Mouse (Mus musculus): ENCODE measurements at regions not wholly inside any gene's neighbourhood (a gene's known extent, or its start where the extent isn't known, plus 50 kb on each side); places are given as distances from the start of the nearest gene placed in this dataset.

- no peak for DNase-seq (ENCODE audit: low spot score)
Measured at GRCm38 (mm10) chr7:72501431-72501830, 195.0 kb upstream of the Mctp2 start.

- no peak for DNase-seq (ENCODE audit: low spot score)
Measured at GRCm38 (mm10) chr7:72503756-72504155, 197.3 kb upstream of the Mctp2 start.

GRCm38 (mm10) chr7:72504268-72504667 is 197.9 kb upstream of the Mctp2 start:
- DNase-seq (ENCODE audit: low spot score), result peak; percentile 23

GRCm38 (mm10) chr7:72505732-72506460 is 199.5 kb upstream of the Mctp2 start:
- DNase-seq (ENCODE audit: low spot score), result no peak

- peak; percentile 12 for DNase-seq (ENCODE audit: low spot score)
Measured at GRCm38 (mm10) chr7:72507946-72508345, 201.5 kb upstream of the Mctp2 start.

GRCm38 (mm10) chr7:72510116-72510515 is 203.7 kb upstream of the Mctp2 start:
- no peak for DNase-seq (ENCODE audit: low spot score)

- DNase-seq (ENCODE audit: low spot score), result no peak
Measured at GRCm38 (mm10) chr7:72513446-72513845, 207.0 kb upstream of the Mctp2 start.

- no peak for DNase-seq (ENCODE audit: low spot score)
Measured at GRCm38 (mm10) chr7:72514851-72515250, 208.4 kb upstream of the Mctp2 start.

- no peak for DNase-seq (ENCODE audit: low spot score)
Measured at GRCm38 (mm10) chr7:72518421-72518972, 212.1 kb upstream of the Mctp2 start.

- peak; percentile 14 for DNase-seq (ENCODE audit: low spot score)
Measured at GRCm38 (mm10) chr7:72519359-72520115, 213.1 kb upstream of the Mctp2 start.

GRCm38 (mm10) chr7:72528873-72529272 is 222.5 kb upstream of the Mctp2 start:
- DNase-seq (ENCODE audit: low spot score), result no peak

- DNase-seq (ENCODE audit: low spot score), result peak; percentile 40
Measured at GRCm38 (mm10) chr7:72538288-72538687, 231.9 kb upstream of the Mctp2 start.

GRCm38 (mm10) chr7:72539915-72540314 is 233.5 kb upstream of the Mctp2 start:
- DNase-seq (ENCODE audit: low spot score), result no peak

GRCm38 (mm10) chr7:72541521-72542478 is 235.4 kb upstream of the Mctp2 start:
- DNase-seq (ENCODE audit: low spot score), result peak; percentile 56

GRCm38 (mm10) chr7:72543501-72543900 is 237.1 kb upstream of the Mctp2 start:
- DNase-seq (ENCODE audit: low spot score), result no peak

- DNase-seq (ENCODE audit: low spot score), result no peak
Measured at GRCm38 (mm10) chr7:72543946-72544345, 237.5 kb upstream of the Mctp2 start.

GRCm38 (mm10) chr7:72567378-72567777 is 261.0 kb upstream of the Mctp2 start:
- no peak for DNase-seq (ENCODE audit: low spot score)

- no peak for DNase-seq (ENCODE audit: low spot score)
Measured at GRCm38 (mm10) chr7:72569177-72569576, 262.8 kb upstream of the Mctp2 start.

GRCm38 (mm10) chr7:72574316-72574715 is 267.9 kb upstream of the Mctp2 start:
- no peak for DNase-seq (ENCODE audit: low spot score)

- no peak for DNase-seq (ENCODE audit: low spot score)
Measured at GRCm38 (mm10) chr7:72584427-72584826, 278.0 kb upstream of the Mctp2 start.

- DNase-seq (ENCODE audit: low spot score), result peak; percentile 51
Measured at GRCm38 (mm10) chr7:72589241-72589668, 282.8 kb upstream of the Mctp2 start.
